Mouse (Mus musculus): ENCODE measurements at regions not wholly inside any gene's neighbourhood (a gene's known extent, or its start where the extent isn't known, plus 50 kb on each side); places are given as distances from the start of the nearest gene placed in this dataset.

- Histone ChIP-seq H3K27ac (replicated peaks) (no peak overlapping the region), H3K4me1 (no peaks in the 10 kb centered on the region), H3K9me3 (replicated peaks) (no peaks in the 10 kb centered on the region), H3K4me3 (no peak overlapping the region), H3K36me3 (no peaks in the 10 kb centered on the region), H3K27me3 (ENCODE audit: low read depth, poor library complexity, severe bottlenecking) (no peaks in the 10 kb centered on the region)
- 78% methylated on average over 3 of the region's 3 CpGs for WGBS
- no peak for DNase-seq (ENCODE audit: low spot score)
Measured at GRCm38 (mm10) chr19:49880241-49880640, 798.2 kb downstream of the Sorcs1 start.

- H3K27me3 ChIP-seq (ENCODE audit: low read depth, poor library complexity, severe bottlenecking) = no peaks in the 10 kb centered on the region
- 61% methylated on average over 7 of the region's 7 CpGs for WGBS
- H3K27ac ChIP-seq (replicated peaks) = no peak overlapping the region
- peaks cover 7% of the 10 kb centered on the region for H3K4me1 ChIP-seq
- DNase-seq (ENCODE audit: low spot score) = no peak
- no peaks in the 10 kb centered on the region for H3K9me3 ChIP-seq (replicated peaks)
- no peak overlapping the region for H3K4me3 ChIP-seq
- no peaks in the 10 kb centered on the region for H3K36me3 ChIP-seq
Measured at GRCm38 (mm10) chr19:49860761-49861160, 817.7 kb downstream of the Sorcs1 start.

- Histone ChIP-seq H3K27me3 (ENCODE audit: low read depth, poor library complexity, severe bottlenecking) (no peaks in the 10 kb centered on the region), H3K4me3 (no peak overlapping the region), H3K9me3 (replicated peaks) (no peaks in the 10 kb centered on the region), H3K36me3 (no peaks in the 10 kb centered on the region), H3K27ac (replicated peaks) (no peak overlapping the region), H3K4me1 (peaks cover 7% of the 10 kb centered on the region; the same call in 1 of the 2 replicates)
- DNase-seq (ENCODE audit: low spot score) = no peak
- WGBS = 73% methylated on average over 9 of the region's 9 CpGs
Measured at GRCm38 (mm10) chr19:49855481-49856035, 822.9 kb downstream of the Sorcs1 start.

- Histone ChIP-seq H3K27ac (replicated peaks) (no peak overlapping the region), H3K4me1 (no peaks in the 10 kb centered on the region), H3K9me3 (replicated peaks) (no peaks in the 10 kb centered on the region), H3K4me3 (no peak overlapping the region), H3K36me3 (no peaks in the 10 kb centered on the region), H3K27me3 (ENCODE audit: low read depth, poor library complexity, severe bottlenecking) (no peaks in the 10 kb centered on the region)
- DNase-seq (ENCODE audit: low spot score) = no peak
- 96% methylated on average over 5 of the region's 5 CpGs for WGBS
Measured at GRCm38 (mm10) chr19:49841984-49842383, 836.5 kb downstream of the Sorcs1 start.

- H3K27me3 ChIP-seq (ENCODE audit: low read depth, poor library complexity, severe bottlenecking) = no peaks in the 10 kb centered on the region
- H3K9me3 ChIP-seq (replicated peaks) = no peaks in the 10 kb centered on the region
- no peak overlapping the region for H3K27ac ChIP-seq (replicated peaks)
- H3K4me3 ChIP-seq = no peak overlapping the region
- no peak for DNase-seq (ENCODE audit: low spot score)
- 86% methylated on average over 2 of the region's 2 CpGs for WGBS
- H3K4me1 ChIP-seq = no peaks in the 10 kb centered on the region
- H3K36me3 ChIP-seq = no peaks in the 10 kb centered on the region
Measured at GRCm38 (mm10) chr19:49839153-49839911, 839.1 kb downstream of the Sorcs1 start.

GRCm38 (mm10) chr19:49830918-49831317, 847.5 kb downstream of the Sorcs1 start:
- DNase-seq (ENCODE audit: low spot score) = no peak
- Histone ChIP-seq H3K4me3 (no peak overlapping the region), H3K36me3 (no peaks in the 10 kb centered on the region), H3K9me3 (replicated peaks) (no peaks in the 10 kb centered on the region), H3K27ac (replicated peaks) (no peak overlapping the region), H3K4me1 (no peaks in the 10 kb centered on the region), H3K27me3 (ENCODE audit: low read depth, poor library complexity, severe bottlenecking) (no peaks in the 10 kb centered on the region)
- 83% methylated on average over 6 of the region's 6 CpGs for WGBS

GRCm38 (mm10) chr19:49805636-49806397, 872.6 kb downstream of the Sorcs1 start:
- H3K27ac ChIP-seq (replicated peaks) = no peak overlapping the region
- 55% methylated on average over 3 of the region's 3 CpGs for WGBS

More at GRCm38 (mm10) chr19:49805636-49806397, 872.6 kb downstream of the Sorcs1 start:
- Histone ChIP-seq H3K36me3 (no peaks in the 10 kb centered on the region), H3K9me3 (replicated peaks) (no peaks in the 10 kb centered on the region), H3K4me3 (no peak overlapping the region), H3K27me3 (ENCODE audit: low read depth, poor library complexity, severe bottlenecking) (no peaks in the 10 kb centered on the region), H3K4me1 (peaks cover 8% of the 10 kb centered on the region)
- no peak for DNase-seq (ENCODE audit: low spot score)

All from midbrain, embryonic 10.5 days (tissue).